Mouse (Mus musculus) heart, postnatal 4 days (tissue): Measurements from ENCODE around the gene Ezh2. TPM values are rescaled to one million over a fixed set of nuclear protein-coding genes. Genes with fewer than 3 reads are reported as not detected.
A peak's percentile ranks its signal among the peaks of the same experiment; 100 is the strongest.

Experiments
- DNase-seq: peaks from one replicate; pipeline ENCODE4 v3.0.0; 2021
- total RNA-seq, 2 experiments: library from RNA; stranded (reverse); gene quantifications; 2 replicates each; pipeline ENCODE4 v1.2.3; 2021

Gene Ezh2
- total RNA-seq, 2 experiments from 2014 or later: 73.5 to 81.2 TPM

GRCm38 (mm10) chr6:47535333-47535732 is 59.8 kb downstream of the Ezh2 start:
- no peak for DNase-seq

DNA sequence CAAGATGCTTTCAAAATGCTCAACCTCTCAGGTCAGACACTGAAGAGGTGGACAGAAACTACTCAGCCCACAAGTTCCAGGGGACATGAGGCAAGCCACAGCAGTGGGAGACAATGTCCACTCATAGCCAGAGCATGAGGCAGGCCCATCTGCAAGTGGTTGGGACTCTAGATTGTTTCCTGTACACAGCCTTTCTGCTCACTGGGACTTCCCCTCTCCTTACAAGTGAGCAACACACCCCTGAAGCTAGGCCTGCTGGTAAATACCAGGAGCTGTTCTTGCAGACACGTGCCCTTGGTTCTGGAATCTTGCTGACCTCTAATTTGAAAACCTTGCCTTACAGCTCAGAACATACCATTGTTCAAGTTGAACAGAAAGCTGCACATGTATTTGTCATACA is 62.6 kb downstream of the Ezh2 start:
- no peak for DNase-seq

GRCm38 (mm10) chr6:47527655-47528054 is 67.5 kb downstream of the Ezh2 start:
- no peak for DNase-seq

GRCm38 (mm10) chr6:47527129-47527528 is 68.0 kb downstream of the Ezh2 start:
- no peak for DNase-seq

DNA sequence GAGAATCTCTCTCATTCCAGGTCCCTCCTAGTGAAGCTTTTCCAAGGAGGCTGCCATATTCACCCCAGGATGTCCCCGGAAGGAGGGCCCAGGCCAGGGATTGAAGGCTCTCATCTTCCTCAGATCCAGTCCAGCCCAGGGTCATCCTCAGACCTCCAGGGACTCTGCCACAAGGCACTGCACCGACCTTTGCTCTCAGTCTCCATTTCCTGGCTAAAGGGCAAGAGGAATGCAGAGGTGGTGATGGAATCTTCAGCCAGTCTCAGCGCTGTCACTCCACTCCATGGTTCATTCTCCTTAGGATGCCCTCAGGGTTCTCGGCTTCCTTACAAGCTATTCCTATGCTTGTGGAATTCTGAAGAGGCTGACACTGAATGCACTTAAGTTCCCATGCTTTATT is 68.7 kb downstream of the Ezh2 start:
- DNase-seq: no peak

- DNase-seq: no peak
These were observed 70.1 kb downstream of the Ezh2 start for GRCm38 (mm10) chr6:47525041-47525440.

DNA sequence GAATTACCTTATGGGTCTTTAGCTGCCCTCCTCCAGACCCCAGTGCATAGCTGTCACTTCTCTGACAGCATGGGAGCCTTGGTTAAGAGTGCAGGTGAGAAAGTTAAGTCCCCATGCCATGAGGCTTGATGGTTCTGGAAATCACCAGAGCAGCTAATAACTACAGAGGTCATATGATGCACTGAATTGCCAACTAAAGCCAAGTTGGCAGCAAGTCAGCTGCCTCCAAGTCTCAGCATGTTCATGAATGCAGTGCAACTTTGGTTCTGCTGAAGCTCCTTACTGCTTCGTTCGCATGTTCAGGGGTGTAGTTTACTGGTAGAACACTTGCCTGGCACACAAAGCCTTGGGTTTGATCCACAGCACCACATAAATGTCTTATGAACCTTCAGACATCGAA is 72.7 kb downstream of the Ezh2 start:
- peak; percentile 16 for DNase-seq

GRCm38 (mm10) chr6:47520030-47520429 is 75.1 kb downstream of the Ezh2 start:
- no peak for DNase-seq

DNA sequence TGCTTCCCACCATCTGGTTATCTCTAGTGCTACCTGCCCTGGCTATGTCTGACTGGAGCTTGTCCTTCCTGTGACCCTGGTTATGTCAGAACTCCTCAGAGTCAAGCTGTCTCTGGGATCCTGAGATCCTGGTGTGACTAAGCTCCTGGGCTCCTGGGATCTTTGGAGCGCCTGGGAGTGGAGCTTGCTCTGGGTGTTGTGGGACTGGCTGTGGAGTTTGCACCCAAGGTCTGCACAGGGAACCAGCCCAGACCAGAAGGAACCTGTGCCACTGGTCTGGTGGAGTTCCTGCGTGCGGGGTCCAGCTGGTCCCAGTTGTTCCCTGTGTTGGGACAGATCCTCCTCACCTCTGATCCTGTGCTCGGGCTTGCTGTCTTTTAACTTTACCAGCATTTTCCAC is 100.6 kb downstream of the Ezh2 start:
- no peak for DNase-seq

DNA sequence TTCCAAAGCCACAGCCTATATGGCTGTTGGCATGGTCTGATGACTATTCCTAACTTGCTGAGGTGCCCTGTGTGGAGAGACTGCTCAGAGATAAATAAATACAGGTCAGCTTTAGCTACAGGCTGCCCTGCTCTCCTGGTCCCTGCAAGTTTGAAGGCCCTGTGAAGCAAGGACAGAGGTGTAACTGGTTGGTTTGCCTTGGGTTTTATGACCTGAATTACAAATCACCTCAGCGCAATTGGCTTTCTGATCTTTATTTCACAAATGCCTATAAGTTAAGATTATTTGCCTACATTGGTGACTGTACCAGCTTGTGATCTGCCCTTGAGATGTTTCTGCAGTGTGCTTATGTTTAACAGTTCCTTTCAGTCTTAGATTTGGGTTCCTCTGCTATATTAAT is 113.1 kb downstream of the Ezh2 start:
- DNase-seq: no peak

Other genes starting within 250 kb of the Ezh2 start
- gene Cul1, start 141.9 kb downstream of the Ezh2 start, total RNA-seq: 10 to 100 TPM; 89.4 to 94.8 TPM
- gene Pdia4, start 218.1 kb upstream of the Ezh2 start, total RNA-seq: 10 to 100 TPM; 65.1 to 69.8 TPM
- gene Zfp786, start 235.5 kb upstream of the Ezh2 start, total RNA-seq: 1 to 10 TPM; 1.1 to 1.7 TPM
- gene Zfp398, start 240.3 kb upstream of the Ezh2 start, total RNA-seq: 1 to 10 TPM; 7.4 to 7.7 TPM